Mouse (Mus musculus) forebrain, postnatal 0 days (tissue): ENCODE results near the gene Pcyt2. TPM values are rescaled to one million over a fixed set of nuclear protein-coding genes. Genes with fewer than 3 reads are reported as not detected.
A peak's percentile ranks its signal among the peaks of the same experiment; 100 is the strongest.
"Not testable (repeated sequence)": the region's sequence is repeated elsewhere in the genome, so short reads cannot be mapped to it uniquely, and the experiment has no call there.

Experiments used
- ATAC-seq: fragments of 200-750 bp; cut with Nextera tagmentation; 2 replicates; pipeline ENCODE4 v1.8.0; 2017; ENCODE audit warnings: mild to moderate bottlenecking, moderate library complexity
- DNase-seq: peaks from one replicate; pipeline ENCODE4 v3.0.0-alpha.2; 2015
- H3K27ac ChIP-seq: fragments of 300-500 bp; sonication (generic); 2 replicates; pipeline ENCODE4 v1.5.1; 2014; ENCODE audit warnings: low read depth, mild to moderate bottlenecking, antibody characterized with exemption, low read length, moderate library complexity, mixed read lengths
- H3K27me3 ChIP-seq: fragments of 300-500 bp; sonication (generic); 2 replicates; pipeline ENCODE4 v1.6.1; 2014; ENCODE audit warnings: mild to moderate bottlenecking, low read length, mixed read lengths; ENCODE audit not compliant: insufficient read depth
- H3K36me3 ChIP-seq: fragments of 300-500 bp; sonication (generic); 2 replicates; pipeline ENCODE4 v1.6.1; 2014; ENCODE audit warnings: mild to moderate bottlenecking, moderate library complexity; ENCODE audit not compliant: insufficient read depth
- H3K4me1 ChIP-seq: fragments of 300-500 bp; sonication (generic); 2 replicates; pipeline ENCODE4 v1.6.1; 2014; ENCODE audit warnings: antibody characterized with exemption; ENCODE audit not compliant: insufficient read depth
- H3K4me2 ChIP-seq: fragments of 300-500 bp; sonication (generic); 2 replicates; pipeline ENCODE4 v1.6.1; 2014; ENCODE audit warnings: low read depth, mild to moderate bottlenecking, moderate library complexity
- H3K4me3 ChIP-seq: fragments of 300-500 bp; sonication (generic); 2 replicates; pipeline ENCODE4 v1.5.1; 2014; ENCODE audit warnings: low read depth, low read length, mixed read lengths
- H3K9ac ChIP-seq: fragments of 300-500 bp; sonication (generic); 2 replicates; pipeline ENCODE4 v1.6.1; 2014; ENCODE audit warnings: mild to moderate bottlenecking
- H3K9me3 ChIP-seq: fragments of 300-500 bp; sonication (generic); 2 replicates; pipeline ENCODE4 v1.6.1; 2016; ENCODE audit warnings: low read length
- CTCF ChIP-seq: sonication (generic); IDR thresholded peaks from 2 replicates; pipeline ENCODE4 v1.5.1; 2016; ENCODE audit warnings: antibody characterized with exemption, control low read depth, low read depth
- WGBS: fragments of 180-500 bp; shearing (Covaris S2); extraction: QIAGEN DNeasy Blood & Tissue Kit; methylation state at CpG from one replicate; pipeline ENCODE4 v1.1.7; 2014; 5-methylcytosine and 5-hydroxymethylcytosine counted together
- polyA plus RNA-seq: library from polyadenylated mRNA; unstranded; fragments of >200 nt; fragmentation: Nextera tagmentation; extraction: Ambion mirVana; gene quantifications from 2 replicates; pipeline ENCODE4 v1.2.1, GENCODE M21; 2015
- total RNA-seq: library from RNA; depleted of rRNA; stranded (reverse); fragments of >200 nt; gene quantifications from 2 replicates; pipeline ENCODE4 v1.2.3, GENCODE M21; 2014

Pcyt2 gene
- total and polyA plus RNA-seq, 2 experiments from 2014 or later = 102 to 117 TPM

- peaks cover 55% of the 10 kb centered on the region for H3K36me3 ChIP-seq
- no peaks in the 10 kb centered on the region for H3K27me3 ChIP-seq
- ATAC-seq = peak; percentile 99
- peak; percentile 98 for DNase-seq
- peak within 1 kb of the TSS; percentile 93 for H3K4me2 ChIP-seq
- no peaks in the 10 kb centered on the region for H3K9me3 ChIP-seq
- H3K27ac ChIP-seq = peak within 1 kb of the TSS; percentile 85
- peak within 1 kb of the TSS; percentile 80 for H3K4me3 ChIP-seq
- peak within 1 kb of the TSS; percentile 91 for H3K9ac ChIP-seq
- no peak for TF ChIP-seq CTCF
- peaks cover 13% of the 10 kb centered on the region for H3K4me1 ChIP-seq
- 3% methylated on average over 88 of the region's 88 CpGs for WGBS
These were observed 19.3 kb downstream of the Pcyt2 start, which contains the start of the genes Alyref and Anapc11 for GRCm38 (mm10) chr11:120598283-120598989. Gene Alyref (minus strand): TSS chr11:120598365. Gene Anapc11 (plus strand): TSS chr11:120598421.

DNA sequence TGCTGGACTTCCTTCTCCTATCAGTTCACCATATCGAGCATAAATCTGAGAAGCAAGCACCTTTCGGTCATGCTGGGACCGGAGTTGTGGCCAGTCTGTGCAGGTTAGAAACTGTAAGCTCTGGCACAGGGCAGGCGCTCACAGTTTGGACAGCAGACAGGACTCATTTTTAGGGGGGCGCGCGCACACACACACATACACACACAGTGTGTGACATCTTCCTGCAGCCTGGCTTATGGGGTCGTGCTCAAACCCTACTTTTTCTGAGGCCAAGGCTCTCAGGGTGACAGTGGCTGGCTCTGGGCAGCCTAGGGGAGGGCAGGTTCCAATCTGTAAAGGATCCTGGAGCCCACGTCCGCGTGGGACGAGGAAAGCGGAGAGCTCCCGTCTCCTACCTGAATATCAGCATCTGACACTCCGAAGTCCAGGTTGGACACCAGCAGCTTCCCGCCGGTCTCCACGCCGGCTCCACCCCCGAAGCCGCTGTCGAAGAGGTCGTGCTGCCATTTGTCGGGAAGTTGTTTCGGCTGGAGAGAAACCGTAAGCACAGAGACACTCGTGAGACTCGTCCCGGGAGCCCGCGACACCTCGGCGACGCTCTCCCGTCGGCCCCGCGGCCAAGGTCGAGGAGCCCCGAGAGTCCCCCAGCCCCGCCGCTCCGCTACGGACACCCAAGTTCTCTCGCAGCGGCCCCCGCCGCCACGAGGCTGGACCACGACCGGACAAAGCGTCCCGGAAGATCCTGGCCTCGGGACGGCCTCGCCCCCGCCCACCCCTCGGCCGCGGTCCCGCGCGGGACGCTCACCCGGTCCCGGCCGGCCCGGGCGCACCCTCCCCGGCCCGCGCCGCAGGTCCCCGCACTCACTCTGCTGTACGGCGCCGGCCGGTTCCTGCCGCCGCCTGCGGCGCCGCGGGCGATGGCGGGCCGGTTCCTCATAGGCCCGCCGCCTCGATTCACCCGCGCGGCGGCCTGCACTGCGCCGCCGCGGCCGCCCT, 20.2 kb downstream of the Pcyt2 start:
- TF ChIP-seq CTCF = no peak
- Histone ChIP-seq H3K36me3 (peaks cover 57% of the 10 kb centered on the region), H3K27me3 (no peaks in the 10 kb centered on the region), H3K9me3 (no peaks in the 10 kb centered on the region), H3K4me1 (peaks cover 13% of the 10 kb centered on the region), H3K27ac (peak overlapping the region; percentile 85), H3K9ac (peak overlapping the region; percentile 91), H3K4me2 (peak overlapping the region; percentile 93), H3K4me3 (peak overlapping the region; percentile 80)
- DNase-seq (no peak), ATAC-seq (peak; percentile 44)
- 7% methylated on average over 97 of the region's 99 CpGs for WGBS

GRCm38 (mm10) chr11:120588531-120588930, 29.2 kb downstream of the Pcyt2 start:
- no peak overlapping the region for H3K9ac ChIP-seq
- WGBS = 98% methylated on average over 6 of the region's 6 CpGs
- no peaks in the 10 kb centered on the region for H3K27me3 ChIP-seq
- no peak for ATAC-seq
- DNase-seq = no peak
- no peak for TF ChIP-seq CTCF
- no peak overlapping the region for H3K27ac ChIP-seq
- no peak overlapping the region for H3K4me3 ChIP-seq
- H3K9me3 ChIP-seq = no peaks in the 10 kb centered on the region
- no peak overlapping the region for H3K4me2 ChIP-seq
- H3K4me1 ChIP-seq = no peaks in the 10 kb centered on the region
- H3K36me3 ChIP-seq = peaks cover 75% of the 10 kb centered on the region

DNA sequence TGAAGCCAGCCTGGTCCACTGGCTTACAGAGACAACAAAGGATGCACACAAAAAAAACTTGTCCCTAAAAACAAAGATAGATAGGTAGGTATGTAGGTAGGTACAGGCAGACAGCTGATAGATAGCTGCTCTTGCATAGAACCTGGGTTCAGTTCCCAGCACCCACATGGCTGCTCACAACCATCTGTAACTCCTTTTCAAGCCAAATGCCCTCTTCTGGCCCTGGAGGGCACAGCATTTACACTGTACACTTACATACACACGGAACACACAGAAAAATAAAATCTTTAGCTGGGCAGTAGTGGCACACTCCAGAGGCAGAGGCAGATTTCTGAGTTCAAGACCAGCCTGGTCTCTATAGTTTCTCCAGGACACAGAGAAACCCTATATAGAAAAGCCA, 33.8 kb downstream of the Pcyt2 start:
- TF ChIP-seq CTCF = no peak; the same call in 1 of the 2 replicates
- Histone ChIP-seq H3K9ac (no peak overlapping the region), H3K27me3 (no peaks in the 10 kb centered on the region), H3K27ac (no peak overlapping the region), H3K36me3 (peaks cover 43% of the 10 kb centered on the region), H3K9me3 (no peaks in the 10 kb centered on the region), H3K4me1 (peaks cover 9% of the 10 kb centered on the region), H3K4me3 (no peak overlapping the region), H3K4me2 (no peak overlapping the region)
- ATAC-seq (no peak), DNase-seq (no peak)
- WGBS = 97% methylated on average over 1 of the region's 1 CpGs

DNA sequence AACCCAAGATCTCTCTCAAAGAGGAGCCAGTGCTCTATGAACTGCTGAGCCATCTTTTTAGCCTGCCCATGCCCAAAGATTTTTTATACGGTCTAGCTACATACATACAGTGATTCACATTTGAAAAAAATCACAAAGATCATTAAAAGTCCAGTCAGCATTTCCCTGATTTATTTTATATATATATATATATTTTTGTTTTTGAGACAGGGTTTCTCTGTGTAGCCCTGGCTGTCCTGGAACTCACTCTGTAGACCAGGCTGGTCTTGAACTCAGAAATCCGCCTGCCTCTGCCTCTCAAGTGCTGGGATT, 34.8 kb downstream of the Pcyt2 start:
- not testable (repeated sequence) for H3K9me3 ChIP-seq, H3K27ac ChIP-seq, DNase-seq, H3K4me1 ChIP-seq, H3K4me3 ChIP-seq, H3K27me3 ChIP-seq, H3K9ac ChIP-seq, ATAC-seq, H3K4me2 ChIP-seq
- peaks cover 45% of the 10 kb centered on the region for H3K36me3 ChIP-seq
- WGBS = 89% methylated on average over 2 of the region's 2 CpGs

DNA sequence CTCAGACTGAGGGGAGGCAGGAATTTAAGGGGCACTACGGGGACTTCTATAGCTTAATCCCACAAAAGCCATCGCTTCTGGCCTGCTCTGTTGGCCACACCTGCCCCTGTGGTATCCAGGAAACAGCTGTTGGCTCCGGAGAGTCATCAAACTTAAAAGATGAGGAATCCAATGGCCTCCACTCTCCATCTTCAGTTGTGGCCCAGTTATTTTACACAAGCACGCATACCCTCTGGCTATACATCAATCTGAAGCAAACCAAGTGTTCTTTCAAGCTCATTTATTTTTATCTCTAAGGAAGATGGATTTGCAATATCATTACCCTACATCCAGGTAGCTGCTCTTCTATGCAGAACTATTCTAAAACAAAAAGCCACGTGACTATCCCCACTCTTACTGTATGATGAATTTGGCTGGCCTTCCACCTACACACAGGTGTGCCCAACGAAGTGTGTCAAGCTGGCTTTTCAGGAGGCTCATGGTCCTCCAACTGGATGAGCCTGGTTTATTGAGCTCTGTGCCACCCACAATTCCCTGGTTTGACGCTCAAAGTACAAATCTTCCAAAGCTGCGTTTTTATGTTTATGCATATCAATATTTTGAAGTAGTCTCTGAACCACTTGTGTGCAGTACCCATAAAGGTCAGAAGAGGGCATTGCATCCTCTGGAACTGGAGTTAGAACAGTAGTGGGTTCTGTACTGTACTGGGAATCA, 35.3 kb downstream of the Pcyt2 start:
- TF ChIP-seq CTCF = peak; percentile 51
- ATAC-seq (no peak), DNase-seq (peak; percentile 41)
- H3K27ac ChIP-seq = peak overlapping the region; percentile 98
- H3K9me3 ChIP-seq = no peaks in the 10 kb centered on the region
- peaks cover 9% of the 10 kb centered on the region for H3K4me1 ChIP-seq
- H3K27me3 ChIP-seq = no peaks in the 10 kb centered on the region
- WGBS = 78% methylated on average over 8 of the region's 8 CpGs
- H3K9ac ChIP-seq = peak overlapping the region; percentile 90
- H3K4me3 ChIP-seq = peak overlapping the region; percentile 93
- peak overlapping the region; percentile 94 for H3K4me2 ChIP-seq
- peaks cover 45% of the 10 kb centered on the region for H3K36me3 ChIP-seq
